Mouse (Mus musculus): Measurements from ENCODE around the gene Dlgap1.

- TF ChIP-seq CTCF (IDR thresholded peaks at IDR 0.05; ENCODE audit: low read depth): peak; percentile 84
- no peak for TF ChIP-seq EP300 (IDR thresholded peaks at IDR 0.05; ENCODE audit: low read depth)
These were observed 769.4 kb downstream of the Dlgap1 start for GRCm38 (mm10) chr17:70738168-70738854.
